Mouse (Mus musculus) liver, embryonic 14.5 days (tissue): ENCODE measurements around the gene Auts2.

Experiments
- CTCF ChIP-seq: IDR thresholded peaks from 2 replicates; pipeline ENCODE4 v1.5.1; 2016; ENCODE audit warnings: antibody characterized with exemption, low read depth, control low read depth
- EP300 ChIP-seq: IDR thresholded peaks from 2 replicates; pipeline ENCODE4 v1.6.1; 2016; ENCODE audit warnings: antibody characterized with exemption, low read depth

DNA sequence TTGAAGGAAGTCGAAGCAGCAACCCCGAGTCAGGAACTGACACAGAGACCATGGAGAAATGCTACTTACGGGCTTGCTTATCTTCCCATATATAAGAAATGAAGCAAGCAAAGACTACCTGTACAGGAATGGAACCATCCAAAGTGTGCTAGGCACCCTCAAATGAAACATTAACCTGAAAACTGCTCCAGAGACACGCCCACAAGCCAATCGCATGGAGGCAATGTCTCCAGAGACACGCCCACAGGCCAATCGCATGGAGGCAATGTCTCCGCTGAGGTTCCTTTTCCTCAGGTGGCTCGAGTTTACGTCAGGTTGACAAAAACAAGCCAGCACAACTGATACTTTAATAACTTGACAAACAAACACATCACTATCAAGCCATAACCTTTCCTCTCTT, 379.2 kb downstream of the Auts2 start:
- no peak for TF ChIP-seq EP300
- no peak for TF ChIP-seq CTCF
